Mouse (Mus musculus): ENCODE data around the gene Prmt7. TPM values are rescaled to one million over a fixed set of nuclear protein-coding genes. Genes with fewer than 3 reads are reported as not detected.
A peak's percentile ranks its signal among the peaks of the same experiment; 100 is the strongest.

The Prmt7 gene
- polyA plus RNA-seq, 1 experiment from 2014 or later: 53.0 TPM

- H3K4me2 ChIP-seq (replicated peaks): no peak overlapping the region
- 76% methylated on average over 3 of the region's 3 CpGs for WGBS
- H3K4me3 ChIP-seq: no peak overlapping the region
- ATAC-seq (ENCODE audit: low FRiP score): no peak
- H3K27ac ChIP-seq: no peak overlapping the region
- no peaks in the 10 kb centered on the region for H3K9me3 ChIP-seq (replicated peaks)
- H3K9ac ChIP-seq: no peak overlapping the region
- H3K27me3 ChIP-seq: no peaks in the 10 kb centered on the region
- H3K4me1 ChIP-seq: no peaks in the 10 kb centered on the region
- peaks cover 62% of the 10 kb centered on the region for H3K36me3 ChIP-seq
Observed at GRCm38 (mm10) chr8:106232751-106233150, 22.0 kb downstream of the Prmt7 start.

- Histone ChIP-seq H3K4me2 (replicated peaks) (no peak overlapping the region), H3K9ac (no peak overlapping the region), H3K36me3 (peaks cover 63% of the 10 kb centered on the region), H3K27me3 (no peaks in the 10 kb centered on the region), H3K4me1 (no peaks in the 10 kb centered on the region), H3K4me3 (no peak overlapping the region), H3K27ac (no peak overlapping the region), H3K9me3 (replicated peaks) (no peaks in the 10 kb centered on the region)
- no peak for ATAC-seq (ENCODE audit: low FRiP score)
- WGBS: 93% methylated on average over 17 of the region's 17 CpGs
Observed at GRCm38 (mm10) chr8:106234567-106235261, 24.0 kb downstream of the Prmt7 start.

GRCm38 (mm10) chr8:106237106-106237505, 26.4 kb downstream of the Prmt7 start:
- no peak overlapping the region for H3K4me3 ChIP-seq
- peaks cover 72% of the 10 kb centered on the region for H3K36me3 ChIP-seq
- no peaks in the 10 kb centered on the region for H3K4me1 ChIP-seq
- no peaks in the 10 kb centered on the region for H3K27me3 ChIP-seq
- no peak overlapping the region for H3K4me2 ChIP-seq (replicated peaks)
- no peak overlapping the region for H3K9ac ChIP-seq
- no peak overlapping the region for H3K27ac ChIP-seq
- ATAC-seq (ENCODE audit: low FRiP score): no peak
- WGBS: 97% methylated on average over 5 of the region's 5 CpGs
- no peaks in the 10 kb centered on the region for H3K9me3 ChIP-seq (replicated peaks)

GRCm38 (mm10) chr8:106250186-106250585, 39.5 kb downstream of the Prmt7 start:
- Histone ChIP-seq H3K27me3 (no peaks in the 10 kb centered on the region), H3K27ac (no peak overlapping the region), H3K4me1 (no peaks in the 10 kb centered on the region), H3K36me3 (peaks cover 78% of the 10 kb centered on the region), H3K4me3 (no peak overlapping the region), H3K9ac (no peak overlapping the region), H3K4me2 (replicated peaks) (no peak overlapping the region), H3K9me3 (replicated peaks) (no peaks in the 10 kb centered on the region)
- WGBS: 69% methylated on average over 4 of the region's 4 CpGs
- no peak for ATAC-seq (ENCODE audit: low FRiP score)

GRCm38 (mm10) chr8:106258169-106258568, 47.4 kb downstream of the Prmt7 start:
- H3K27me3 ChIP-seq: no peaks in the 10 kb centered on the region
- no peak for ATAC-seq (ENCODE audit: low FRiP score)
- peaks cover 8% of the 10 kb centered on the region; the same call in 1 of the 2 replicates for H3K4me1 ChIP-seq
- peaks cover 45% of the 10 kb centered on the region for H3K36me3 ChIP-seq
- H3K9me3 ChIP-seq (replicated peaks): no peaks in the 10 kb centered on the region
- no peak overlapping the region for H3K4me2 ChIP-seq (replicated peaks)
- no peak overlapping the region for H3K9ac ChIP-seq
- H3K4me3 ChIP-seq: no peak overlapping the region
- H3K27ac ChIP-seq: no peak overlapping the region
- WGBS: 33% methylated on average over 1 of the region's 1 CpGs

GRCm38 (mm10) chr8:106259579-106260255, 49.0 kb downstream of the Prmt7 start:
- no peaks in the 10 kb centered on the region for H3K27me3 ChIP-seq
- peaks cover 10% of the 10 kb centered on the region for H3K4me1 ChIP-seq
- 93% methylated on average over 10 of the region's 10 CpGs for WGBS
- H3K9me3 ChIP-seq (replicated peaks): no peaks in the 10 kb centered on the region
- ATAC-seq (ENCODE audit: low FRiP score): no peak
- no peak overlapping the region for H3K4me3 ChIP-seq
- H3K9ac ChIP-seq: no peak overlapping the region
- H3K36me3 ChIP-seq: peaks cover 38% of the 10 kb centered on the region
- H3K27ac ChIP-seq: no peak overlapping the region
- no peak overlapping the region for H3K4me2 ChIP-seq (replicated peaks)

- peak overlapping the region; percentile 55 for H3K27ac ChIP-seq
- peak; percentile 53 for ATAC-seq (ENCODE audit: low FRiP score)
- 62% methylated on average over 4 of the region's 4 CpGs for WGBS
Observed at GRCm38 (mm10) chr8:106260894-106261293, 50.2 kb downstream of the Prmt7 start.

GRCm38 (mm10) chr8:106262343-106262742, 51.6 kb downstream of the Prmt7 start:
- peaks cover 36% of the 10 kb centered on the region for H3K36me3 ChIP-seq
- peaks cover 10% of the 10 kb centered on the region for H3K4me1 ChIP-seq
- WGBS: 74% methylated on average over 5 of the region's 5 CpGs
- no peak overlapping the region for H3K9ac ChIP-seq
- no peak overlapping the region for H3K4me2 ChIP-seq (replicated peaks)
- ATAC-seq (ENCODE audit: low FRiP score): no peak
- H3K4me3 ChIP-seq: no peak overlapping the region
- no peaks in the 10 kb centered on the region for H3K27me3 ChIP-seq
- no peaks in the 10 kb centered on the region for H3K9me3 ChIP-seq (replicated peaks)
- H3K27ac ChIP-seq: 0 out of 2 replicates have a peak overlapping the region, but pooled peaks have one; percentile 17

More at GRCm38 (mm10) chr8:106260894-106261293, 50.2 kb downstream of the Prmt7 start:
- no peak overlapping the region for H3K4me3 ChIP-seq
- H3K36me3 ChIP-seq: peaks cover 41% of the 10 kb centered on the region
- H3K4me1 ChIP-seq: peaks cover 10% of the 10 kb centered on the region
- H3K9me3 ChIP-seq (replicated peaks): no peaks in the 10 kb centered on the region
- H3K9ac ChIP-seq: 0 out of 2 replicates have a peak overlapping the region, but pooled peaks have one; percentile 8
- H3K4me2 ChIP-seq (replicated peaks): no peak overlapping the region
- no peaks in the 10 kb centered on the region for H3K27me3 ChIP-seq

- 87% methylated on average over 4 of the region's 4 CpGs for WGBS
- Histone ChIP-seq H3K9me3 (replicated peaks) (no peaks in the 10 kb centered on the region), H3K4me2 (replicated peaks) (no peak overlapping the region), H3K4me3 (no peak overlapping the region), H3K27me3 (no peaks in the 10 kb centered on the region), H3K36me3 (peaks cover 28% of the 10 kb centered on the region), H3K9ac (no peak overlapping the region), H3K27ac (no peak overlapping the region), H3K4me1 (peaks cover 10% of the 10 kb centered on the region)
- ATAC-seq (ENCODE audit: low FRiP score): no peak
Observed at GRCm38 (mm10) chr8:106263928-106264327, 53.2 kb downstream of the Prmt7 start.

GRCm38 (mm10) chr8:106265398-106265797, 54.7 kb downstream of the Prmt7 start:
- Histone ChIP-seq H3K27me3 (no peaks in the 10 kb centered on the region), H3K4me1 (peaks cover 25% of the 10 kb centered on the region), H3K4me2 (replicated peaks) (no peak overlapping the region), H3K4me3 (no peak overlapping the region), H3K27ac (no peak overlapping the region), H3K9ac (no peak overlapping the region), H3K36me3 (peaks cover 21% of the 10 kb centered on the region), H3K9me3 (replicated peaks) (no peaks in the 10 kb centered on the region)
- 84% methylated on average over 17 of the region's 17 CpGs for WGBS
- ATAC-seq (ENCODE audit: low FRiP score): no peak

- 72% methylated on average over 5 of the region's 5 CpGs for WGBS
- peaks cover 32% of the 10 kb centered on the region for H3K4me1 ChIP-seq
Observed at GRCm38 (mm10) chr8:106268710-106269346, 58.1 kb downstream of the Prmt7 start.

GRCm38 (mm10) chr8:106270804-106271203, 60.1 kb downstream of the Prmt7 start:
- Histone ChIP-seq H3K4me1 (peaks cover 32% of the 10 kb centered on the region), H3K9me3 (replicated peaks) (no peaks in the 10 kb centered on the region), H3K9ac (no peak overlapping the region), H3K4me3 (no peak overlapping the region), H3K27ac (peak overlapping the region; percentile 56), H3K4me2 (replicated peaks) (0 out of 2 replicates have a peak overlapping the region, but pooled peaks have one; percentile 4), H3K36me3 (peaks cover 2% of the 10 kb centered on the region; the same call in 1 of the 2 replicates), H3K27me3 (no peaks in the 10 kb centered on the region)
- ATAC-seq (ENCODE audit: low FRiP score): peak; percentile 74
- WGBS: 16% methylated on average over 5 of the region's 5 CpGs

More at GRCm38 (mm10) chr8:106268710-106269346, 58.1 kb downstream of the Prmt7 start:
- Histone ChIP-seq H3K27me3 (no peaks in the 10 kb centered on the region), H3K9me3 (replicated peaks) (no peaks in the 10 kb centered on the region), H3K4me3 (no peak overlapping the region), H3K9ac (no peak overlapping the region), H3K27ac (no peak overlapping the region), H3K4me2 (replicated peaks) (no peak overlapping the region), H3K36me3 (peaks cover 21% of the 10 kb centered on the region)
- no peak for ATAC-seq (ENCODE audit: low FRiP score)

Measured in hindbrain, embryonic 12.5 days (tissue).